Mouse (Mus musculus) C2C12 (cell line): ENCODE results near the gene Erp44.

Experiments
- CEBPB ChIP-seq: IDR thresholded peaks from one replicate; pipeline ENCODE4 v1.6.1; 2011; ENCODE audit warnings: low read depth, mild to moderate bottlenecking, control low read depth, moderate library complexity
- CTCF ChIP-seq: IDR thresholded peaks from one replicate; pipeline ENCODE4 v1.5.1; 2011; ENCODE audit not compliant: control insufficient read depth, insufficient read depth, insufficient read length
- MAX ChIP-seq: IDR thresholded peaks from one replicate; pipeline ENCODE4 v1.6.1; 2011; ENCODE audit warnings: mild to moderate bottlenecking, control low read depth
- MYOG ChIP-seq: IDR thresholded peaks from one replicate; pipeline ENCODE4 v1.6.1; 2011; ENCODE audit not compliant: control insufficient read depth, insufficient read length; ENCODE audit errors: extremely low read depth
- USF1 ChIP-seq: IDR thresholded peaks from one replicate; pipeline ENCODE4 v1.6.1; 2011; ENCODE audit warnings: low read depth, mild to moderate bottlenecking, control low read depth, moderate library complexity

DNA sequence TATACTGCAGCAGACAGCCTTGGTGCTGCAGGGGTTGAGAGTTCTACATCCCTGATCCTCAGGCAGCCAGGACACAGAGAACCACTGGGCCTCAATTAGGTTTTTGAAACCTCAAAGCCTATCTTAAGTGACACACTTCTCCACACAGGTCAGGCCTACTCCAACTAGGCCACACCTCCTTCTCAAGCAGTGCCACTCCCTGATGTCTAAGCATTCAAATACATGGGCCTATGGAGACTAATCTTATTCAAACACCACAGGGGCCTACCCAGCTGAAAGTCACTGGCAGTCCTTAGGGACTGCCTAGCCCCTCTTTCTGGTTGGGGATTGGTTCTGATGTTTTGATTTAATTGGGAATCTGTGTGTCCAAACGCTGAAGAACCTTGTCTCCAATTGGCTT, 123.5 kb downstream of the Erp44 start:
- TF ChIP-seq CTCF: no peak
- TF ChIP-seq CEBPB: no peak
- TF ChIP-seq USF1: no peak
- no peak for TF ChIP-seq MAX
- TF ChIP-seq MYOG: no peak
